Mouse (Mus musculus) cortical plate, adult 2 months (tissue): ENCODE results near the gene Mfsd2b.

Experiments
- CTCF ChIP-seq: fragments of 200-500 bp; IDR thresholded peaks from 2 replicates; pipeline ENCODE4 v1.5.1; 2011; ENCODE audit warnings: mild to moderate bottlenecking, control low read depth, low read length; ENCODE audit not compliant: insufficient read depth; ENCODE audit errors: extremely low read depth
- POLR2A ChIP-seq: fragments of 200-500 bp; IDR thresholded peaks from 2 replicates; pipeline ENCODE4 v1.6.1; 2011; ENCODE audit warnings: mild to moderate bottlenecking, low read length, control low read depth; ENCODE audit not compliant: insufficient read depth; ENCODE audit errors: extremely low read depth

- TF ChIP-seq POLR2A (no peak), CTCF (no peak)
These were observed 1.1 kb downstream of the Mfsd2b start for GRCm38 (mm10) chr12:4872983-4873477.
